Mouse (Mus musculus): ENCODE results near the gene Cabp7.

GRCm38 (mm10) chr11:4769881-4770280, 23.3 kb upstream of the Cabp7 start:
- no peak for TF ChIP-seq POLR2A (IDR thresholded peaks at IDR 0.05; ENCODE audit: extremely low read depth, insufficient read depth, low read length)
- TF ChIP-seq CTCF (IDR thresholded peaks at IDR 0.05; ENCODE audit: extremely low read depth, insufficient read depth, low read length): no peak
